Mouse (Mus musculus) MEL (cell line): ENCODE data around the gene 9230102O04Rik. TPM values are rescaled to one million over a fixed set of nuclear protein-coding genes. Genes with fewer than 3 reads are reported as not detected.

Experiments used
- DNase-seq: peaks from one replicate; pipeline ENCODE4 v3.0.0; 2011; ENCODE audit warnings: low read depth, low spot score
- H3K27ac ChIP-seq: 2 replicates; pipeline ENCODE4 v1.5.1; 2012; ENCODE audit warnings: low read depth, mild to moderate bottlenecking, control low read depth, low read length, moderate library complexity; ENCODE audit not compliant: control insufficient read depth
- H3K27me3 ChIP-seq, 2 experiments: fragments of 150-350 bp in 1 of 2; sonication (generic) in 1 of 2; 2 replicates each; pipeline ENCODE4 v1.6.1; 2012; ENCODE audit warnings: low read length in 2 of 2, mild to moderate bottlenecking in 2 of 2, improper control_type of control experiment in 1 of 2, moderate library complexity in 1 of 2; ENCODE audit not compliant: insufficient read depth in 2 of 2, control insufficient read depth in 1 of 2
- H3K36me3 ChIP-seq, 2 experiments: 2 replicates each; pipeline ENCODE4 v1.6.1; 2012 to 2014; ENCODE audit warnings: low read length in 2 of 2, improper control_type of control experiment in 1 of 2, inconsistent platforms in 1 of 2, mild to moderate bottlenecking in 1 of 2; ENCODE audit not compliant: insufficient read depth in 2 of 2, control insufficient read depth in 1 of 2
- H3K4me1 ChIP-seq, 2 experiments: fragments of 150-350 bp in 1 of 2; sonication (generic) in 1 of 2; 2 replicates each; pipeline ENCODE4 v1.6.1; 2012; ENCODE audit warnings: low read length in 2 of 2, improper control_type of control experiment in 1 of 2, mild to moderate bottlenecking in 1 of 2; ENCODE audit not compliant: insufficient read depth in 2 of 2, control insufficient read depth in 1 of 2
- H3K4me3 ChIP-seq, 2 experiments: fragments of 150-350 bp in 1 of 2; sonication (generic) in 1 of 2; 2 replicates each; pipeline ENCODE4 v1.5.1; 2012; ENCODE audit warnings: low read depth in 2 of 2, low read length in 2 of 2, mild to moderate bottlenecking in 2 of 2, moderate library complexity in 2 of 2, control low read depth in 1 of 2, improper control_type of control experiment in 1 of 2; ENCODE audit not compliant: control insufficient read depth in 1 of 2, insufficient read depth in 1 of 2
- H3K79me2 ChIP-seq: 2 replicates; pipeline ENCODE4 v1.6.1; 2012; ENCODE audit warnings: mild to moderate bottlenecking, low read length, moderate library complexity; ENCODE audit not compliant: control insufficient read depth, poor library complexity, insufficient read depth
- H3K9ac ChIP-seq: 2 replicates; pipeline ENCODE4 v1.6.1; 2012; ENCODE audit warnings: low read depth, mild to moderate bottlenecking, control low read depth, low read length, moderate library complexity; ENCODE audit not compliant: control insufficient read depth, poor library complexity, severe bottlenecking
- H3K9me3 ChIP-seq: fragments of 150-350 bp; sonication (generic); replicated peaks from 2 replicates; pipeline ENCODE4 v1.6.1; 2012; ENCODE audit warnings: mild to moderate bottlenecking, low read length, improper control_type of control experiment, moderate library complexity; ENCODE audit not compliant: insufficient read depth
- BHLHE40 ChIP-seq: IDR thresholded peaks from 2 replicates; pipeline ENCODE4 v1.6.1; 2012; ENCODE audit warnings: low read depth, mild to moderate bottlenecking, inconsistent platforms, low read length, improper control_type of control experiment, borderline replicate concordance
- CTCF ChIP-seq, 3 experiments: IDR thresholded peaks in 2 of 3; conservative IDR thresholded peaks in 1 of 3; 2 replicates each; pipeline ENCODE4 v1.5.1; 2011 to 2012; ENCODE audit warnings: low read length in 3 of 3, low read depth in 2 of 3, mild to moderate bottlenecking in 2 of 3, improper control_type of control experiment in 1 of 3, inconsistent platforms in 1 of 3, mixed read lengths in 1 of 3, moderate library complexity in 1 of 3; ENCODE audit not compliant: control insufficient read depth in 1 of 3, insufficient read depth in 1 of 3, poor library complexity in 1 of 3, severe bottlenecking in 1 of 3
- E2F4 ChIP-seq: IDR thresholded peaks from 2 replicates; pipeline ENCODE4 v1.6.1; 2011; ENCODE audit warnings: low read depth, low read length, improper control_type of control experiment, borderline replicate concordance
- ETS1 ChIP-seq: IDR thresholded peaks from 2 replicates; pipeline ENCODE4 v1.6.1; 2012; ENCODE audit warnings: low read depth, mild to moderate bottlenecking, inconsistent platforms, low read length, improper control_type of control experiment, moderate library complexity
- GABPA ChIP-seq: IDR thresholded peaks from 2 replicates; pipeline ENCODE4 v1.6.1; 2012; ENCODE audit warnings: low read depth, mild to moderate bottlenecking, inconsistent platforms, low read length, improper control_type of control experiment, moderate library complexity
- JUND ChIP-seq: IDR thresholded peaks from 2 replicates; pipeline ENCODE4 v1.6.1; 2011; ENCODE audit warnings: low read depth, mild to moderate bottlenecking, improper control_type of control experiment, low read length
- KAT2A ChIP-seq: conservative IDR thresholded peaks from 2 replicates; pipeline ENCODE4 v1.6.1; 2012; ENCODE audit warnings: low read depth, low read length, improper control_type of control experiment, inconsistent platforms
- MAFK ChIP-seq: IDR thresholded peaks from 2 replicates; pipeline ENCODE4 v1.6.1; 2011; ENCODE audit warnings: low read depth, mild to moderate bottlenecking, low read length, improper control_type of control experiment, borderline replicate concordance
- MAX ChIP-seq: IDR thresholded peaks from 2 replicates; pipeline ENCODE4 v1.6.1; 2011; ENCODE audit warnings: low read length, improper control_type of control experiment
- MAZ ChIP-seq: IDR thresholded peaks from 2 replicates; pipeline ENCODE4 v1.6.1; 2012; ENCODE audit warnings: low read depth, mild to moderate bottlenecking, inconsistent platforms, low read length, improper control_type of control experiment
- MEF2A ChIP-seq: IDR thresholded peaks from 2 replicates; pipeline ENCODE4 v1.6.1; 2014; ENCODE audit warnings: low read depth, mild to moderate bottlenecking, inconsistent platforms, low read length, improper control_type of control experiment; ENCODE audit not compliant: poor library complexity, insufficient replicate concordance, severe bottlenecking; ENCODE audit errors: extremely low read depth
- MYB ChIP-seq: IDR thresholded peaks from 2 replicates; pipeline ENCODE4 v1.6.1; 2011; ENCODE audit warnings: mild to moderate bottlenecking, low read depth, low read length, improper control_type of control experiment
- MYC ChIP-seq: IDR thresholded peaks from 2 replicates; pipeline ENCODE4 v1.6.1; 2011; ENCODE audit warnings: low read depth, mild to moderate bottlenecking, low read length, improper control_type of control experiment, moderate library complexity
- NELFE ChIP-seq: IDR thresholded peaks from 2 replicates; pipeline ENCODE4 v1.6.1; 2011; ENCODE audit warnings: low read depth, low read length, improper control_type of control experiment
- POLR2A ChIP-seq, 2 experiments: IDR thresholded peaks; 2 replicates each; pipeline ENCODE4 v1.6.1; 2011 to 2012; ENCODE audit warnings: low read length in 2 of 2, mild to moderate bottlenecking in 2 of 2, control low read depth in 1 of 2, improper control_type of control experiment in 1 of 2, low read depth in 1 of 2, moderate library complexity in 1 of 2; ENCODE audit not compliant: control insufficient read depth in 1 of 2, insufficient read depth in 1 of 2, poor library complexity in 1 of 2
- RAD21 ChIP-seq: IDR thresholded peaks from 2 replicates; pipeline ENCODE4 v1.6.1; 2011; ENCODE audit warnings: mild to moderate bottlenecking, low read depth, low read length, improper control_type of control experiment
- SMC3 ChIP-seq: IDR thresholded peaks from 2 replicates; pipeline ENCODE4 v1.6.1; 2011; ENCODE audit warnings: low read depth, low read length, improper control_type of control experiment
- TAL1 ChIP-seq: IDR thresholded peaks from 2 replicates; pipeline ENCODE4 v1.6.1; 2012; ENCODE audit warnings: mild to moderate bottlenecking, inconsistent platforms, low read length, moderate library complexity, mixed read lengths
- TBP ChIP-seq: IDR thresholded peaks from 2 replicates; pipeline ENCODE4 v1.8.0; 2011; ENCODE audit warnings: low read depth, low read length, improper control_type of control experiment
- TCF12 ChIP-seq: IDR thresholded peaks from 2 replicates; pipeline ENCODE4 v1.6.1; 2014; ENCODE audit warnings: low read depth, mild to moderate bottlenecking, inconsistent platforms, low read length, improper control_type of control experiment, moderate library complexity
- UBTF ChIP-seq: IDR thresholded peaks from 2 replicates; pipeline ENCODE4 v1.6.1; 2012; ENCODE audit warnings: low read depth, mild to moderate bottlenecking, inconsistent platforms, low read length, improper control_type of control experiment, moderate library complexity, borderline replicate concordance; ENCODE audit not compliant: insufficient read depth
- USF2 ChIP-seq, 2 experiments: IDR thresholded peaks; 2 replicates each; pipeline ENCODE4 v1.6.1; 2011 to 2012; ENCODE audit warnings: improper control_type of control experiment in 2 of 2, low read length in 2 of 2, borderline replicate concordance in 1 of 2, inconsistent platforms in 1 of 2, low read depth in 1 of 2, mild to moderate bottlenecking in 1 of 2; ENCODE audit not compliant: insufficient read depth in 1 of 2
- ZKSCAN1 ChIP-seq: IDR thresholded peaks from 2 replicates; pipeline ENCODE4 v1.6.1; 2012; ENCODE audit warnings: low read depth, mild to moderate bottlenecking, inconsistent platforms, low read length, improper control_type of control experiment, moderate library complexity
- ZNF384 ChIP-seq: IDR thresholded peaks from 2 replicates; pipeline ENCODE4 v1.6.1; 2012; ENCODE audit warnings: low read depth, mild to moderate bottlenecking, inconsistent platforms, low read length, improper control_type of control experiment
- polyA plus RNA-seq, 2 experiments: library from polyadenylated mRNA; stranded (reverse) in 1 of 2; unstranded in 1 of 2; fragments of >175 nt in 1 of 2; fragments of >200 nt in 1 of 2; gene quantifications; 2 replicates each; pipeline versions ENCODE4 v1.2.1 to v1.2.4; 2012; ENCODE audit warnings: low replicate concordance in 2 of 2, low read depth in 1 of 2; ENCODE audit not compliant: insufficient read length in 2 of 2, insufficient read depth in 1 of 2, missing spikeins in 1 of 2
- total RNA-seq: library from RNA; depleted of rRNA; stranded (reverse); fragments of 300-350 nt; gene quantifications from 2 replicates; pipeline ENCODE4 v1.2.3, GENCODE M21; 2012

Gene 9230102O04Rik
- total and polyA plus RNA-seq, 3 experiments = 0.50 to 2.4 TPM; not detected in 1

GRCm38 (mm10) chr2:9886031-9886430, 3.3 kb downstream of the 9230102O04Rik start:
- Histone ChIP-seq H3K27me3 (no peaks in the 10 kb centered on the region), H3K36me3 (no peaks in the 10 kb centered on the region; a peak in 1 of 4 replicates), H3K27ac (no peak overlapping the region), H3K4me1 (peaks cover 0 to 3% of the 10 kb centered on the region in 2 experiments; a peak in 1 of 4 replicates), H3K79me2 (no peaks in the 10 kb centered on the region), H3K9ac (no peak overlapping the region), H3K4me3 (no peak overlapping the region), H3K9me3 (no peaks in the 10 kb centered on the region)
- TF ChIP-seq MAX (no peak), NELFE (no peak), ETS1 (no peak), ZNF384 (no peak), JUND (no peak), KAT2A (no peak), E2F4 (no peak), ZKSCAN1 (no peak), RAD21 (no peak), TCF12 (no peak), MYC (no peak), MYB (no peak), TBP (no peak), SMC3 (no peak), MAZ (no peak), GABPA (no peak), MAFK (no peak)
- no peak for DNase-seq

GRCm38 (mm10) chr2:9885217-9885770, 4.0 kb downstream of the 9230102O04Rik start:
- no peak for DNase-seq
- H3K4me3 ChIP-seq = no peak overlapping the region
- H3K4me1 ChIP-seq = no peaks in the 10 kb centered on the region; a peak in 1 of 4 replicates
- H3K27me3 ChIP-seq = no peaks in the 10 kb centered on the region
- H3K9ac ChIP-seq = no peak overlapping the region
- H3K27ac ChIP-seq = no peak overlapping the region
- H3K9me3 ChIP-seq = no peaks in the 10 kb centered on the region
- H3K79me2 ChIP-seq = no peaks in the 10 kb centered on the region
- no peaks in the 10 kb centered on the region; a peak in 1 of 4 replicates for H3K36me3 ChIP-seq
- no peak for TF ChIP-seq CTCF (IDR thresholded peaks at IDR 0.05 in 2 of 3, conservative IDR thresholded peaks at IDR 0.05 in 1 of 3; ENCODE audit: control insufficient read depth in 1 of 3, insufficient read depth in 1 of 3, low read depth in 2 of 3, low read length in 3 of 3, poor library complexity in 1 of 3, severe bottlenecking in 1 of 3)
- TF ChIP-seq ZNF384 = no peak
- TF ChIP-seq POLR2A (IDR thresholded peaks at IDR 0.05; ENCODE audit: control insufficient read depth in 1 of 2, insufficient read depth in 1 of 2, low read depth in 1 of 2, low read length in 2 of 2, poor library complexity in 1 of 2) = no peak
- no peak for TF ChIP-seq MEF2A
- TF ChIP-seq UBTF = no peak
- TF ChIP-seq TAL1 = no peak
- TF ChIP-seq BHLHE40 = no peak
- TF ChIP-seq MYB = no peak
- TF ChIP-seq ZKSCAN1 = no peak
- TF ChIP-seq GABPA = no peak
- TF ChIP-seq TCF12 = no peak
- TF ChIP-seq MAX = no peak
- no peak for TF ChIP-seq NELFE
- TF ChIP-seq MAZ = no peak
- no peak for TF ChIP-seq TBP
- TF ChIP-seq USF2 (IDR thresholded peaks at IDR 0.05; ENCODE audit: borderline replicate concordance in 1 of 2, insufficient read depth in 1 of 2, low read depth in 1 of 2, low read length in 2 of 2) = no peak
- TF ChIP-seq ETS1 = no peak
- no peak for TF ChIP-seq MAFK
